Mouse (Mus musculus): ENCODE results near the gene Nit1.
A peak's percentile ranks its signal among the peaks of the same experiment; 100 is the strongest.
"Not testable (repeated sequence)": the region's sequence is repeated elsewhere in the genome, so short reads cannot be mapped to it uniquely, and the experiment has no call there.

Gene Nit1

GRCm38 (mm10) chr1:171349210-171349609 lies 3.8 kb upstream of the Nit1 start:
- DNase-seq (ENCODE audit: low spot score): no peak

- no peak for DNase-seq (ENCODE audit: low spot score)
Observed at GRCm38 (mm10) chr1:171348665-171349064, 3.2 kb upstream of the Nit1 start.

GRCm38 (mm10) chr1:171346095-171346450 lies 627 bp upstream of the Nit1 start:
- DNase-seq (ENCODE audit: low spot score): no peak

- DNase-seq (ENCODE audit: low spot score): no peak
Observed at GRCm38 (mm10) chr1:171344715-171345114, 731 bp downstream of the Nit1 start.

- no peak for DNase-seq (ENCODE audit: low spot score)
Observed at GRCm38 (mm10) chr1:171343922-171344677, 1.3 kb downstream of the Nit1 start.

- no peak for DNase-seq (ENCODE audit: low spot score)
Observed at GRCm38 (mm10) chr1:171342262-171343207, 2.9 kb downstream of the Nit1 start.

GRCm38 (mm10) chr1:171330216-171330560 lies 15.3 kb downstream of the Nit1 start:
- no peak for DNase-seq (ENCODE audit: low spot score)

GRCm38 (mm10) chr1:171329433-171330215 lies 15.8 kb downstream of the Nit1 start:
- DNase-seq (ENCODE audit: low spot score): no peak

- peak; percentile 85 for DNase-seq (ENCODE audit: low spot score)
Observed at GRCm38 (mm10) chr1:171328839-171329432, 16.5 kb downstream of the Nit1 start, which contains the start of gene Dedd. Gene Dedd (plus strand): TSS chr1:171329145.

GRCm38 (mm10) chr1:171328244-171328643 lies 17.2 kb downstream of the Nit1 start:
- no peak for DNase-seq (ENCODE audit: low spot score)

GRCm38 (mm10) chr1:171326588-171326987 lies 18.9 kb downstream of the Nit1 start:
- DNase-seq (ENCODE audit: low spot score): not testable (repeated sequence)

- DNase-seq (ENCODE audit: low spot score): no peak
Observed at GRCm38 (mm10) chr1:171325571-171325970, 19.9 kb downstream of the Nit1 start.

GRCm38 (mm10) chr1:171322012-171322411 lies 23.4 kb downstream of the Nit1 start:
- DNase-seq (ENCODE audit: low spot score): no peak

GRCm38 (mm10) chr1:171321415-171321814 lies 24.0 kb downstream of the Nit1 start:
- DNase-seq (ENCODE audit: low spot score): no peak

- no peak for DNase-seq (ENCODE audit: low spot score)
Observed at GRCm38 (mm10) chr1:171320151-171320550, 25.3 kb downstream of the Nit1 start.

GRCm38 (mm10) chr1:171319748-171320147 lies 25.7 kb downstream of the Nit1 start:
- DNase-seq (ENCODE audit: low spot score): no peak

- no peak for DNase-seq (ENCODE audit: low spot score)
Observed at GRCm38 (mm10) chr1:171309321-171309720, 36.1 kb downstream of the Nit1 start.

GRCm38 (mm10) chr1:171306157-171306556 lies 39.3 kb downstream of the Nit1 start:
- DNase-seq (ENCODE audit: low spot score): not testable (repeated sequence)

GRCm38 (mm10) chr1:171298226-171298625 lies 47.2 kb downstream of the Nit1 start:
- no peak for DNase-seq (ENCODE audit: low spot score)

GRCm38 (mm10) chr1:171295063-171295402 lies 50.4 kb downstream of the Nit1 start:
- no peak for DNase-seq (ENCODE audit: low spot score)

- peak; percentile 77 for DNase-seq (ENCODE audit: low spot score)
Observed at GRCm38 (mm10) chr1:171294298-171295062, 51.0 kb downstream of the Nit1 start, which contains the start of gene Ufc1. Gene Ufc1 (minus strand): TSS chr1:171295024.

All from spleen, adult 12 weeks (tissue).